8 mouse cellular contexts compared by ENCODE assay signal in genomic region chr8:111258010-111258630, GRCm38 (mm10). TPM values are rescaled to one million over a fixed set of nuclear protein-coding genes. Genes with fewer than 3 reads are reported as not detected.
DNase-seq lines count a peak whose midpoint lies in the region; ATAC-seq and TF ChIP-seq lines count a peak whose summit lies in the region.

No protein-coding gene starts in this region.

- TF ChIP-seq POLR2A in bone marrow, adult 2 months (IDR thresholded peaks at IDR 0.05; ENCODE audit: borderline replicate concordance, control insufficient read depth, low read depth, low read length) = no peak

- ATAC-seq in kidney, embryonic 16.5 days (ENCODE audit: low FRiP score, low TSS enrichment) = peak; percentile 80
- peak; percentile 70 for ATAC-seq in forebrain, embryonic 16.5 days

- peaks cover 16% of the 10 kb centered on the region for H3K4me1 ChIP-seq in kidney, embryonic 16.5 days (ENCODE audit: insufficient read depth, low read length)
- H3K4me1 ChIP-seq in bone marrow, adult 2 months (ENCODE audit: control insufficient read depth, insufficient read depth, low read length) = no peaks in the 10 kb centered on the region
- H3K4me1 ChIP-seq in forebrain, embryonic 16.5 days (replicated peaks; ENCODE audit: control insufficient read depth, insufficient read depth, low read length) = peaks cover 14% of the 10 kb centered on the region
- peaks cover 34% of the 10 kb centered on the region for H3K4me1 ChIP-seq in megakaryocyte, embryonic 14.5 days

- under 1% methylated on average over 26 of the region's 26 CpGs for WGBS in kidney, embryonic 16.5 days
- WGBS in bone marrow, adult 2 months = 1% methylated on average over 26 of the region's 26 CpGs
- under 1% methylated on average over 26 of the region's 26 CpGs for WGBS in forebrain, embryonic 16.5 days

- H3K9ac ChIP-seq in kidney, embryonic 16.5 days (replicated peaks; ENCODE audit: low read length) = peak overlapping the region; percentile 96
- peak overlapping the region; percentile 96 for H3K9ac ChIP-seq in forebrain, embryonic 16.5 days (replicated peaks; ENCODE audit: low read depth, low read length)

- no peaks in the 10 kb centered on the region for H3K9me3 ChIP-seq in kidney, embryonic 16.5 days (ENCODE audit: low read length)
- H3K9me3 ChIP-seq in forebrain, embryonic 16.5 days (ENCODE audit: control insufficient read depth, low read length) = no peaks in the 10 kb centered on the region
- 0 out of 2 replicates have a peak, but pooled peaks cover 3% of the 10 kb centered on the region for H3K9me3 ChIP-seq in megakaryocyte, embryonic 14.5 days

- no peak for TF ChIP-seq CTCF in bone marrow, adult 2 months (IDR thresholded peaks at IDR 0.05; ENCODE audit: control insufficient read depth, insufficient read depth, low read length)

- peak overlapping the region; percentile 72 for H3K4me2 ChIP-seq in kidney, embryonic 16.5 days (replicated peaks; ENCODE audit: low read depth, low read length)
- H3K4me2 ChIP-seq in forebrain, embryonic 16.5 days (ENCODE audit: low read length) = peak overlapping the region; percentile 65

- no peak for DNase-seq in kidney, adult 11 months
- no peak for DNase-seq in adrenal gland, postnatal 14 days
- no peak for DNase-seq in left cerebral cortex, postnatal 14 days (ENCODE audit: low spot score in 2 of 2)
- DNase-seq in cerebellum, adult 11-12 months = no peak

- intact Hi-C loops in left cerebral cortex, postnatal 14 days (cut with DNase I) = loop anchor here (5.0 kb wide), 1 partner anchor 76 kb away; no protein-coding TSS in a partner anchor

- peak overlapping the region; percentile 100 for H3K27ac ChIP-seq in kidney, embryonic 16.5 days (ENCODE audit: low read length)
- peak overlapping the region; percentile 99 for H3K27ac ChIP-seq in bone marrow, adult 2 months (ENCODE audit: control insufficient read depth, insufficient read depth, low read depth, low read length, poor library complexity)
- peak overlapping the region; percentile 99 for H3K27ac ChIP-seq in forebrain, embryonic 16.5 days (ENCODE audit: low read length)

- peaks cover 5% of the 10 kb centered on the region; the same call in 1 of the 2 replicates for H3K36me3 ChIP-seq in kidney, embryonic 16.5 days (ENCODE audit: insufficient read depth, low read length)
- H3K36me3 ChIP-seq in forebrain, embryonic 16.5 days (ENCODE audit: control insufficient read depth, insufficient read depth) = no peaks in the 10 kb centered on the region
- peaks cover 16% of the 10 kb centered on the region for H3K36me3 ChIP-seq in megakaryocyte, embryonic 14.5 days (replicated peaks; ENCODE audit: low read length)

- H3K27me3 ChIP-seq in kidney, embryonic 16.5 days (ENCODE audit: insufficient read depth, low read length) = no peaks in the 10 kb centered on the region
- H3K27me3 ChIP-seq in forebrain, embryonic 16.5 days (replicated peaks; ENCODE audit: control insufficient read depth, insufficient read depth, low read length) = no peaks in the 10 kb centered on the region
- peaks cover 8% of the 10 kb centered on the region for H3K27me3 ChIP-seq in megakaryocyte, embryonic 14.5 days (replicated peaks)

- peak overlapping the region; percentile 96 for H3K4me3 ChIP-seq in kidney, embryonic 16.5 days (ENCODE audit: low read length)
- H3K4me3 ChIP-seq in bone marrow, adult 2 months (replicated peaks; ENCODE audit: control insufficient read depth, low read depth, low read length) = peak overlapping the region; percentile 99
- H3K4me3 ChIP-seq in forebrain, embryonic 16.5 days (replicated peaks; ENCODE audit: low read length) = peak overlapping the region; percentile 95
- H3K4me3 ChIP-seq in megakaryocyte, embryonic 14.5 days (replicated peaks) = peak overlapping the region; percentile 94

RNA-seq across cellular contexts. Expression of gene Glg1, which starts 0.9 kb away (rescaled TPM):
- 79.5 and 88.4 TPM in 2 replicates for polyA plus RNA-seq in kidney, embryonic 16.5 days (2015; fragmentation: Nextera tagmentation; extraction: Ambion mirVana)
- 6.5 and 17.7 TPM in 2 replicates for polyA plus RNA-seq in bone marrow, adult 2 months (2011; ENCODE audit: insufficient read depth, insufficient read length, low replicate concordance, missing spikeins)
- polyA plus RNA-seq in forebrain, embryonic 16.5 days (2015; fragmentation: Nextera tagmentation; extraction: Ambion mirVana) = 67.0 and 74.7 TPM in 2 replicates
- polyA plus RNA-seq in megakaryocyte, embryonic 14.5 days (2012; ENCODE audit: insufficient read depth, low replicate concordance) = 18.0 and 27.3 TPM in 2 replicates
- total RNA-seq in adrenal gland, postnatal 14 days (2021) = 95.5 and 98.6 TPM in 2 replicates
- 100 to 1,000 TPM; 143 to 144 TPM for total RNA-seq in left cerebral cortex, postnatal 14 days (2021)

RNA-seq across cellular contexts. Expression of gene Rfwd3, which starts 41.9 kb away (rescaled TPM):
- 71.9 and 74.9 TPM in 2 replicates for polyA plus RNA-seq in kidney, embryonic 16.5 days (2015; fragmentation: Nextera tagmentation; extraction: Ambion mirVana)
- polyA plus RNA-seq in bone marrow, adult 2 months (2011; ENCODE audit: insufficient read depth, insufficient read length, low replicate concordance, missing spikeins) = 34.4 and 38.9 TPM in 2 replicates
- polyA plus RNA-seq in forebrain, embryonic 16.5 days (2015; fragmentation: Nextera tagmentation; extraction: Ambion mirVana) = 33.5 and 36.7 TPM in 2 replicates
- polyA plus RNA-seq in megakaryocyte, embryonic 14.5 days (2012; ENCODE audit: insufficient read depth, low replicate concordance) = 0.69 TPM in 1 of 2 replicates, not detected in the other
- 46.5 and 49.0 TPM in 2 replicates for total RNA-seq in adrenal gland, postnatal 14 days (2021)
- 10 to 100 TPM; 18.2 TPM for total RNA-seq in left cerebral cortex, postnatal 14 days (2021)

Comparison
In these comparisons a context has a peak if more than half of its experiments do, and no peak if none do; other contexts are left out.
1. RNA of gene Rfwd3, which starts 41.9 kb away (polyA plus RNA-seq): 71.9 to 74.9 TPM in kidney, embryonic 16.5 days, 34.4 to 38.9 TPM in bone marrow, adult 2 months and 33.5 to 36.7 TPM in forebrain, embryonic 16.5 days; 0.69 TPM in megakaryocyte, embryonic 14.5 days; every median in the first group is over 10 times any median in the second.
2. Peak in every context shown above with its lines, with median percentiles within 50 percentile points of each other: H3K27ac ChIP-seq and H3K4me3 ChIP-seq.